In genomic region chr7:78569255-78569618, GRCm38 (mm10) we compare ENCODE assay signal across 8 mouse cellular contexts.
A peak's percentile ranks its signal among the peaks of the same experiment; 100 is the strongest.
DNase-seq lines count a peak whose midpoint lies in the region; ATAC-seq and TF ChIP-seq lines count a peak whose summit lies in the region.

No protein-coding gene starts in this region.

- no peaks in the 10 kb centered on the region for H3K4me1 ChIP-seq in heart, postnatal 0 days (ENCODE audit: control insufficient read depth, insufficient read depth)
- no peaks in the 10 kb centered on the region for H3K4me1 ChIP-seq in embryonic facial prominence, embryonic 11.5 days (ENCODE audit: control insufficient read depth, insufficient read depth, low read length)
- H3K4me1 ChIP-seq in hindbrain, embryonic 10.5 days (replicated peaks) = peaks cover 8% of the 10 kb centered on the region; the same call in 1 of the 2 replicates
- peaks cover 18% of the 10 kb centered on the region for H3K4me1 ChIP-seq in midbrain, embryonic 13.5 days (replicated peaks)

- H3K27me3 ChIP-seq in heart, postnatal 0 days (ENCODE audit: control insufficient read depth, insufficient read depth, low read length) = peaks cover 9% of the 10 kb centered on the region; the same call in 1 of the 2 replicates
- H3K27me3 ChIP-seq in embryonic facial prominence, embryonic 11.5 days (ENCODE audit: control insufficient read depth, insufficient read depth, low read length) = peaks cover 6% of the 10 kb centered on the region; the same call in 1 of the 2 replicates
- peaks cover 15% of the 10 kb centered on the region for H3K27me3 ChIP-seq in hindbrain, embryonic 10.5 days (ENCODE audit: insufficient read depth, poor library complexity, severe bottlenecking)
- peaks cover 8% of the 10 kb centered on the region; the same call in 1 of the 2 replicates for H3K27me3 ChIP-seq in midbrain, embryonic 13.5 days

- no peaks in the 10 kb centered on the region for H3K9me3 ChIP-seq in heart, postnatal 0 days (replicated peaks; ENCODE audit: control insufficient read depth, low read length)
- H3K9me3 ChIP-seq in embryonic facial prominence, embryonic 11.5 days (replicated peaks; ENCODE audit: control insufficient read depth, low read length) = no peaks in the 10 kb centered on the region
- no peaks in the 10 kb centered on the region for H3K9me3 ChIP-seq in hindbrain, embryonic 10.5 days
- no peaks in the 10 kb centered on the region for H3K9me3 ChIP-seq in midbrain, embryonic 13.5 days

- no peak overlapping the region for H3K27ac ChIP-seq in heart, postnatal 0 days (ENCODE audit: low read depth)
- no peak overlapping the region for H3K27ac ChIP-seq in embryonic facial prominence, embryonic 11.5 days (replicated peaks; ENCODE audit: low read depth, low read length)
- H3K27ac ChIP-seq in hindbrain, embryonic 10.5 days = peak overlapping the region; percentile 19; the same call in 1 of the 2 replicates
- no peak overlapping the region for H3K27ac ChIP-seq in midbrain, embryonic 13.5 days

- TF ChIP-seq EP300 in heart, postnatal 0 days (IDR thresholded peaks at IDR 0.05; ENCODE audit: low read depth) = no peak

- peak overlapping the region; percentile 36 for H3K4me2 ChIP-seq in heart, postnatal 0 days (ENCODE audit: low read depth, low read length)
- peak overlapping the region; percentile 26; the same call in 1 of the 2 replicates for H3K4me2 ChIP-seq in embryonic facial prominence, embryonic 11.5 days (ENCODE audit: low read depth, low read length)
- H3K4me2 ChIP-seq in midbrain, embryonic 13.5 days (replicated peaks) = peak overlapping the region; percentile 38

- TF ChIP-seq CTCF in heart, postnatal 0 days (IDR thresholded peaks at IDR 0.05; ENCODE audit: low read depth) = no peak

- ATAC-seq in heart, postnatal 0 days (ENCODE audit: insufficient read depth, low read depth) = peak; percentile 7; the same call in 1 of the 2 replicates
- ATAC-seq in embryonic facial prominence, embryonic 11.5 days (replicated peaks; ENCODE audit: insufficient number of reproducible peaks, low FRiP score, low TSS enrichment, low read depth) = no peak
- no peak; the same call in 1 of the 2 replicates for ATAC-seq in midbrain, embryonic 13.5 days

- H3K9ac ChIP-seq in heart, postnatal 0 days (replicated peaks; ENCODE audit: low read depth, low read length) = no peak overlapping the region
- 0 out of 2 replicates have a peak overlapping the region, but pooled peaks have one; percentile 14 for H3K9ac ChIP-seq in embryonic facial prominence, embryonic 11.5 days (replicated peaks; ENCODE audit: low read length)
- peak overlapping the region; percentile 24 for H3K9ac ChIP-seq in midbrain, embryonic 13.5 days (replicated peaks)

- DNase-seq in heart, postnatal 0 days (ENCODE audit: low spot score) = no peak
- no peak for DNase-seq in heart, adult 11 months
- no peak for DNase-seq in embryonic facial prominence, embryonic 11.5 days (ENCODE audit: low spot score)
- no peak for DNase-seq in hindbrain, embryonic 10.5 days (ENCODE audit: low spot score)
- no peak for DNase-seq in right cerebral cortex, postnatal 36 days (ENCODE audit: low spot score in 2 of 2)
- DNase-seq in embryo, embryonic 9.5 days (ENCODE audit: extremely low spot score) = no peak
- DNase-seq in thymus, postnatal 0 days (ENCODE audit: low spot score) = no peak

- WGBS in heart, postnatal 0 days = 5% methylated on average over 5 of the region's 5 CpGs
- WGBS in embryonic facial prominence, embryonic 11.5 days = 3% methylated on average over 5 of the region's 5 CpGs
- 6% methylated on average over 5 of the region's 5 CpGs for WGBS in hindbrain, embryonic 10.5 days
- WGBS in midbrain, embryonic 13.5 days = 5% methylated on average over 5 of the region's 5 CpGs

- H3K4me3 ChIP-seq in heart, postnatal 0 days (ENCODE audit: low read depth, low read length) = no peak overlapping the region
- H3K4me3 ChIP-seq in embryonic facial prominence, embryonic 11.5 days (ENCODE audit: low read depth, low read length) = no peak overlapping the region
- H3K4me3 ChIP-seq in hindbrain, embryonic 10.5 days = peak overlapping the region; percentile 36
- H3K4me3 ChIP-seq in midbrain, embryonic 13.5 days (replicated peaks) = no peak overlapping the region; the same call in 1 of the 2 replicates

- H3K36me3 ChIP-seq in heart, postnatal 0 days (replicated peaks; ENCODE audit: control insufficient read depth, insufficient read depth, low read length) = no peaks in the 10 kb centered on the region
- no peaks in the 10 kb centered on the region for H3K36me3 ChIP-seq in embryonic facial prominence, embryonic 11.5 days (replicated peaks; ENCODE audit: control insufficient read depth, insufficient read depth, low read depth, low read length)
- H3K36me3 ChIP-seq in hindbrain, embryonic 10.5 days = no peaks in the 10 kb centered on the region
- no peaks in the 10 kb centered on the region for H3K36me3 ChIP-seq in midbrain, embryonic 13.5 days
